Mouse (Mus musculus): ENCODE results near the gene Akap12.

Gene Akap12

DNA sequence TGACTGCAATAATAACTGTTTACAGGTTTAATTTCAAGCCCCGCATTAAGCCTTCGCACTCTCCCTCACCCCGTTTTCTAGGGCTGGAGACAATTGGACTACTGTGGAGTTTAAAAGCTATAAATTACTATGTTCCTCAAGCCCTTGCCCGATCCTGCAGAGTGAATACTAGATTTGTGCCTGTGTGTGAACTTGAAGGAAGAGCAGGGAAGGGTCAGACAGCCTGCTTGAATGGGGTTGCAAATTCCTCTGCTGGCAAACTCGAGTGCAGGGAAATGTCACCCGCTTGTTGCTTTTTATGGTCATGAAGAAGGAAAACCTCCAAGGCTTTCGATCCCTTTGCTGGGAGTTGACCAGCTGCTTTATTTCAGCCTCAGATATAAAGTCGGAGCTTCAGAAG is 19.6 kb downstream of the Akap12 start:
- DNase-seq, result no peak

- no peak for DNase-seq
Observed at GRCm38 (mm10) chr10:4289171-4289570, 23.0 kb downstream of the Akap12 start.

GRCm38 (mm10) chr10:4289636-4290035 is 23.5 kb downstream of the Akap12 start:
- DNase-seq, result no peak

DNA sequence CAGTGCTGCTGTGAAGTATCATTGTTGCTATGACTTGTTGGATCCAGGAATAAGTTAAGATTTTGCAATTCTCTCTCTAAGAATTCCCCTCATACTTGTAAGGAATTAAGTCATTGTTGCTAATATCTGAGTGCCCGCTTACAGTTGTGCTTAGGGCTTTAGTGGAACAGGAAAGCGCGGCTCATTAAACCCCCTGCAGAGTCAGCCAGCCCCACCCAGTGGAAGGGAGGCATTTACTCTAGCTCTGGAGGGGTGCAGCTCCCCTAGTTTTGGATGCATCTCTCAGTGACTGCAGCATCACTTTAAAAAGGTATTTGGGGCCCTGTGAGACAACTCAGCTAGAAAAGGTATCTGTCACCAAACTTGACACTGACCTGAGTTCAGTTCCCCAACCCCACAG is 24.0 kb downstream of the Akap12 start:
- DNase-seq, result no peak

GRCm38 (mm10) chr10:4290561-4290960 is 24.4 kb downstream of the Akap12 start:
- DNase-seq, result no peak

- no peak for DNase-seq
Observed at GRCm38 (mm10) chr10:4293418-4293817, 27.2 kb downstream of the Akap12 start.

GRCm38 (mm10) chr10:4303558-4303957 is 37.4 kb downstream of the Akap12 start:
- no peak for DNase-seq

GRCm38 (mm10) chr10:4323885-4324284 is 57.7 kb downstream of the Akap12 start:
- DNase-seq, result no peak

DNA sequence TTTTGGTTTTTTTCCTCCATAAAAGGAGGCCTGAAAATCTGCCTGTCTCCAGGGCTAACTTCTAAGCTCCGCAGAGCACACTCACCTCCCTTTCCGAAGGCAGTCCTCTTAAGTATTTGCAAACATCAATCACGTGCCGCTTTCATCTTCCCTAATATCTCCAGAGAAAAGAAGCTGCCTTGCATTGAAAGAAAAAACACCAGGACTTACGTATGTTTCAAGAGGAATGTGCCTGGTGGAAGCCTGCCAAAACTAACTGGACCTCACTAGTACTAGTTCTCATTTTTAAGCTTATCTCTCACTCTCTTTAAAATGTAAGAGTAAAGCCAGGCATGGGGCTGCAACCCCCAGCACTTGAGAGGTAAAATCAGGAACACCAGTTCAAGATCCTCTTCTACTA is 59.4 kb downstream of the Akap12 start:
- DNase-seq, result no peak

GRCm38 (mm10) chr10:4327716-4328115 is 61.5 kb downstream of the Akap12 start:
- no peak for DNase-seq

GRCm38 (mm10) chr10:4332228-4332979 is 66.2 kb downstream of the Akap12 start:
- DNase-seq, result no peak

DNA sequence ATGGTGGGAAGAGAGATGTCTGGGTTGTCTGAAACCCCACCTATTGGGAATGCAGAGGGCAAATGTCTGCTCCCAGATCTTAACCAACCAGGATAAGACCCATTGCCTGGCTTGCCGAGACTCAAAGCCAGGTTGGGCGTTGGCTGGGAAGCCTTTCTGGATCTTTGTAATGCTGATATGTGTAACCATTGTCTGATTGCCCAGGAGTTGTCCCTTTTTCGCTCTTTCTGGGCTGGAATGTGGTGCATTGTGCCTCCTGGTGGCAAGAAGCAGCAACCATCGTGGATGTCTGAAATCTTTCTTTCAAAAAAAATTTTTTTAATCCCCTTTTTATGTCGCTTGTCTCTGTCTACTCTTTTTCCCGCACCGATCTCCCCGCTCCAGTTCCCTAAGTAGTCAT is 67.1 kb downstream of the Akap12 start:
- peak; percentile 62 for DNase-seq

GRCm38 (mm10) chr10:4334039-4334683 is 68.0 kb downstream of the Akap12 start:
- peak; percentile 69 for DNase-seq

GRCm38 (mm10) chr10:4338863-4339461 is 72.8 kb downstream of the Akap12 start:
- no peak for DNase-seq

- peak; percentile 68 for DNase-seq
Observed at GRCm38 (mm10) chr10:4341430-4341829, 75.2 kb downstream of the Akap12 start.

- peak; percentile 93 for DNase-seq
Observed at GRCm38 (mm10) chr10:4346489-4347135, 80.4 kb downstream of the Akap12 start.

- no peak for DNase-seq
Observed at GRCm38 (mm10) chr10:4347136-4347492, 80.9 kb downstream of the Akap12 start.

DNA sequence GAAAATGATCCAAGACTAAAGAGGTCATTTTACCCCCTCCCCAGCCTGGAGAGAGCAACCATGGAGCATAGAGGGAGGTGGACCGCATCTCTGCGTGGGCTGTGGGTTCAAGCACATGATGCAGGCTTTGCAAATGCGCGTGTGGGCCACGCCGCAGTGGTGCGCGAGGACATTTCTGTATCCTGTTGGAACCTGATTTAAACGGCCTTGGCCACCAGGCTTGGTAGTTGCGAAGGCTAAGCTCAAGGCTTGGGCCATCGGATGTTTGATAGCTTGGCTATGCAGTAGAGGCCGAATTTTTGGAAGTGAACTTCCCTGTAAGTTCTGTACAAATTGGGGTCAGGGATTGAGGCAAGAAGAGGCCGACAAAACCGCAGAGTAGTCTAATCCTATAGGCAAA is 81.4 kb downstream of the Akap12 start:
- DNase-seq, result no peak

- DNase-seq, result no peak
Observed at GRCm38 (mm10) chr10:4354371-4355260, 88.4 kb downstream of the Akap12 start.

DNA sequence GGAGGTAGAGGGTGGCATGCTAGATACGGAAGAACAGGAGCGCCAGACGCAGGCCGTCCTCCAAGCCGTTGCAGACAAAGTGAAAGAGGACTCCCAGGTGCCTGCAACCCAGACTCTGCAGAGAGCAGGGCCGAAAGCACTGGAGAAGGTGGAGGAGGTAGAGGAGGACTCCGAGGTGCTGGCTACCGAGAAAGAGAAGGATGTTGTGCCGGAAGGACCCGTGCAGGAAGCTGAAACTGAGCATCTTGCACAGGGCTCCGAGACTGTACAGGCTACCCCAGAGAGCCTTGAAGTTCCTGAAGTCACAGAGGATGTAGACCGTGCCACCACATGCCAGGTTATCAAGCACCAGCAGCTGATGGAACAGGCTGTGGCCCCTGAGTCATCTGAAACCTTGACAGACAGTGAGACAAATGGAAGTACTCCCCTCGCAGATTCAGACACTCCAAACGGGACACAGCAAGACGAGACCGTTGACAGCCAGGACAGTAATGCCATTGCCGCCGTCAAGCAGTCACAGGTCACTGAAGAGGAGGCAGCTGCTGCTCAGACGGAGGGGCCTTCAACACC is 89.8 kb downstream of the Akap12 start:
- DNase-seq, result peak; percentile 50

- DNase-seq, result no peak
Observed at GRCm38 (mm10) chr10:4356640-4357039, 90.5 kb downstream of the Akap12 start.

DNA sequence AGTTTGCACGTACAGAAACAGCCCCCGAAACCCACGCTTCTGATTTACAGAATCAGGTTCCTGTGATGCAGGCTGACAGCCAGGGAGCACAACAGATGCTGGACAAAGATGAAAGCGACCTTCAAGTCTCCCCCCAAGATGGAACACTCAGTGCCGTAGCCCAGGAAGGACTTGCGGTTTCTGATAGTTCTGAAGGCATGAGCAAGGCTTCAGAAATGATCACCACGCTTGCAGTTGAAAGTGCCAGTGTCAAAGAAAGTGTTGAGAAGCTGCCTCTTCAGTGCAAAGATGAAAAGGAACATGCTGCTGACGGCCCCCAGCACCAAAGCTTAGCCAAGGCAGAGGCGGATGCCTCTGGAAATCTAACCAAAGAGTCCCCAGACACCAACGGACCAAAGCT is 91.3 kb downstream of the Akap12 start:
- DNase-seq, result no peak
